Mouse (Mus musculus) frontal cortex, postnatal 36 days (tissue): ENCODE results near the gene Eaf2.

ENCODE experiments used
- DNase-seq, 2 experiments: peaks; one replicate each; pipeline ENCODE4 v3.0.0; 2022; ENCODE audit warnings: low spot score in 2 of 2

The Eaf2 gene

GRCm38 (mm10) chr16:36770191-36770771 is 104.5 kb downstream of the Eaf2 start:
- peak in 1 of 2 experiments; percentile 9 for DNase-seq

DNA sequence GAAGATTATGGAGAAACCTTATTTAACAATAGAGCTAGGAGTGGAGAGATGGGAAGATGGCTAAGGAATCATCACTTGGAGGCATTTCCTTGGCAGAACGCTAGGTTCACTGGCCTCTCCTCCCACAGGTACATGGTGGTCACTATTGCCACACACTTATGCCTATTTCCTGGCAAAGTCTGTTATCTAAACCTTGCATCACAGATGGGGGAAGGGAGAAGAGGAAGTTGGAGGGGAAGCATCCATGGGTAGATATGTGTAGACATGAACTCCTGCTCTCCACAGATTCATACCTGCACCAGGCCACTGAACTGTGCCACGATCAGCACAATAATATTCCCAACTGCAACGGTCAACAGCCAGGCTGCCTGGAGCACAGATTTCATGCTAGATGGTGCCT is 122.8 kb downstream of the Eaf2 start:
- no peak for DNase-seq

DNA sequence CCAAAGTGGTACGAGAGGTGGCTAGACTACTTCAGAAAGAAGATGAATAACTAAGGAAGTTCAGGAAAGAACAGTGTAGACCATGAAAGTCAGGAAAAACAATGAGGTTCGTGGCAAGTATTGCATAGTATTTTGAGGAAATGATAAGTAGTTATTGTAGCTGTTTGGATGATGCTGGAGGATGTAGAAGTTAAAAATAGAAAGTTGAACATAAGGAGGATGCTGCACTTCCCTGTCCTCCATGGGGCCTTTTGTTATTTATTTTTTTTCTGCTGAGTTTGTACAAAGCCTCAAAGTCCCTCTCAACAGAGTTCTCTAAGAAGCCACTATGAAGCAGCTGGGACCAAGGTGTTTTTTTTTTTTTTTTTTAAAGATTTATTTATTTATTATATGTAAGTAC is 127.0 kb downstream of the Eaf2 start:
- no peak for DNase-seq

- DNase-seq: no peak
Observed at GRCm38 (mm10) chr16:36747068-36747467, 127.7 kb downstream of the Eaf2 start.

- no peak for DNase-seq
Observed at GRCm38 (mm10) chr16:36743580-36743979, 131.2 kb downstream of the Eaf2 start.
